In genomic region chr7:24901842-24902241, GRCm38 (mm10) we compare ENCODE assay signal across 9 mouse cellular contexts. TPM values are rescaled to one million over a fixed set of nuclear protein-coding genes. Genes with fewer than 3 reads are reported as not detected.
DNase-seq lines count a peak whose midpoint lies in the region; ATAC-seq lines count a peak whose summit lies in the region.
"Had no signal": no experiment of that assay in that cellular context is flagged by ENCODE, and none has a peak within 500 bp of the region (broad histone marks: within the 10 kb centered on the region; RNA-seq: fewer than 3 reads in every experiment).

No protein-coding gene starts in this region.

- peak overlapping the region; percentile 91 for H3K27ac ChIP-seq in liver, embryonic 13.5 days
- peak overlapping the region; percentile 93; the same call in 1 of the 2 replicates for H3K27ac ChIP-seq in stomach, embryonic 16.5 days (ENCODE audit: low read length)

- no peaks in the 10 kb centered on the region for H3K27me3 ChIP-seq in liver, embryonic 13.5 days
- no peaks in the 10 kb centered on the region for H3K27me3 ChIP-seq in stomach, embryonic 16.5 days (ENCODE audit: control insufficient read depth, insufficient read depth, low read length)

- H3K4me3 ChIP-seq in liver, embryonic 13.5 days (replicated peaks): peak overlapping the region; percentile 78; the same call in 1 of the 2 replicates
- H3K4me3 ChIP-seq in stomach, embryonic 16.5 days (replicated peaks; ENCODE audit: low read length): no peak overlapping the region

- H3K9ac ChIP-seq in liver, embryonic 13.5 days: peak overlapping the region; percentile 80
- peak overlapping the region; percentile 90; the same call in 1 of the 2 replicates for H3K9ac ChIP-seq in stomach, embryonic 16.5 days (ENCODE audit: low read length)

- H3K4me2 ChIP-seq in liver, embryonic 13.5 days: peak overlapping the region; percentile 93
- H3K4me2 ChIP-seq in stomach, embryonic 16.5 days (ENCODE audit: low read depth, low read length): peak overlapping the region; percentile 91; the same call in 1 of the 2 replicates

- peaks cover 6% of the 10 kb centered on the region; the same call in 1 of the 2 replicates for H3K36me3 ChIP-seq in liver, embryonic 13.5 days
- no peaks in the 10 kb centered on the region for H3K36me3 ChIP-seq in stomach, embryonic 16.5 days (ENCODE audit: control insufficient read depth, insufficient read depth, low read length)

- ATAC-seq in liver, embryonic 13.5 days (ENCODE audit: low read depth): no peak
- ATAC-seq in stomach, embryonic 16.5 days (ENCODE audit: insufficient read depth, low FRiP score): no peak

- no peaks in the 10 kb centered on the region for H3K9me3 ChIP-seq in liver, embryonic 13.5 days (replicated peaks)
- H3K9me3 ChIP-seq in stomach, embryonic 16.5 days (replicated peaks; ENCODE audit: control insufficient read depth, low read length): no peaks in the 10 kb centered on the region

- peak; percentile 95 for DNase-seq in heart, adult 11 months
- no peak for DNase-seq in heart, adult 8-10 months (ENCODE audit: low spot score)
- peak; percentile 25 for DNase-seq in spleen, adult 12 weeks (ENCODE audit: low spot score)
- no peak for DNase-seq in spleen, postnatal 14 days (ENCODE audit: low spot score in 2 of 2)
- DNase-seq in liver, embryonic 13.5 days: no peak
- no peak for DNase-seq in adrenal gland, adult 2 months
- no peak for DNase-seq in layer of hippocampus, postnatal 25 days (ENCODE audit: extremely low spot score in 1 of 2, low spot score in 1 of 2)

- peaks cover 63% of the 10 kb centered on the region for H3K4me1 ChIP-seq in liver, embryonic 13.5 days (replicated peaks)
- peaks cover 31% of the 10 kb centered on the region for H3K4me1 ChIP-seq in stomach, embryonic 16.5 days (ENCODE audit: control insufficient read depth, insufficient read depth, low read length)

- WGBS in liver, embryonic 13.5 days (ENCODE audit: insufficient replicate concordance): 13% methylated on average over 1 of the region's 1 CpGs
- WGBS in stomach, embryonic 16.5 days: 47% methylated on average over 1 of the region's 1 CpGs

RNA-seq across cellular contexts. Expression of gene Arhgef1, which starts 0.9 kb away (rescaled TPM):
- 10 to 100 TPM; 31.8 to 45.5 (median 43.8) TPM for total RNA-seq in heart, adult 8-10 months (2022)
- 44.3 and 48.2 TPM in 2 replicates for polyA plus RNA-seq in liver, embryonic 13.5 days (2015; fragmentation: Nextera tagmentation; extraction: Ambion mirVana)
- 67.2 and 73.5 TPM in 2 replicates for polyA plus RNA-seq in stomach, embryonic 16.5 days (2015; fragmentation: Nextera tagmentation; extraction: Ambion mirVana)
- total RNA-seq in adrenal gland, adult 2 months (2021): 10 to 100 TPM; 71.4 to 79.3 TPM
- 195 and 229 TPM in 2 replicates for polyA plus RNA-seq in adrenal gland, adult 2 months (2012; rRNA removed)
- total RNA-seq in layer of hippocampus, postnatal 25 days (2021): 10 to 100 TPM; 57.9 to 98.4 TPM

RNA-seq across cellular contexts. Expression of gene Cd79a, which starts 4.7 kb away (rescaled TPM):
- total RNA-seq in heart, adult 8-10 months (2022): 1 to 10 TPM in 1 of 4 experiments, under 1 TPM in 3; 0.35 to 2.1 (median 0.66) TPM
- polyA plus RNA-seq in liver, embryonic 13.5 days (2015; fragmentation: Nextera tagmentation; extraction: Ambion mirVana): 0.51 and 0.61 TPM in 2 replicates
- polyA plus RNA-seq in stomach, embryonic 16.5 days (2015; fragmentation: Nextera tagmentation; extraction: Ambion mirVana): 2.0 and 2.3 TPM in 2 replicates
- under 1 TPM; 0.46 to 0.86 TPM for total RNA-seq in adrenal gland, adult 2 months (2021)
- polyA plus RNA-seq in adrenal gland, adult 2 months (2012; rRNA removed): 2.2 and 3.1 TPM in 2 replicates
- total RNA-seq in layer of hippocampus, postnatal 25 days (2021): under 1 TPM in 1 of 2 experiments, not detected in 1; 0.42 TPM

RNA-seq across cellular contexts. Expression of gene Rps19, which starts 17.7 kb away (rescaled TPM):
- 100 to 1,000 TPM; 468 to 567 (median 530) TPM for total RNA-seq in heart, adult 8-10 months (2022)
- 1,483 and 1,612 TPM in 2 replicates for polyA plus RNA-seq in liver, embryonic 13.5 days (2015; fragmentation: Nextera tagmentation; extraction: Ambion mirVana)
- polyA plus RNA-seq in stomach, embryonic 16.5 days (2015; fragmentation: Nextera tagmentation; extraction: Ambion mirVana): 2,107 and 2,375 TPM in 2 replicates
- total RNA-seq in adrenal gland, adult 2 months (2021): 1,000 to 10,000 TPM in 1 of 2 experiments, 100 to 1,000 TPM in 1; 601 to 1,035 TPM
- polyA plus RNA-seq in adrenal gland, adult 2 months (2012; rRNA removed): 230 TPM in 2 replicates
- total RNA-seq in layer of hippocampus, postnatal 25 days (2021): 100 to 1,000 TPM; 446 to 548 TPM

RNA-seq across cellular contexts. Expression of gene Dmrtc2, which starts 32.0 kb away (rescaled TPM):
- not detected for total RNA-seq in heart, adult 8-10 months (2022)
- not detected in 2 replicates for polyA plus RNA-seq in liver, embryonic 13.5 days (2015; fragmentation: Nextera tagmentation; extraction: Ambion mirVana)
- not detected in 2 replicates for polyA plus RNA-seq in stomach, embryonic 16.5 days (2015; fragmentation: Nextera tagmentation; extraction: Ambion mirVana)
- not detected for total RNA-seq in adrenal gland, adult 2 months (2021)
- polyA plus RNA-seq in adrenal gland, adult 2 months (2012; rRNA removed): not detected in 2 replicates
- total RNA-seq in layer of hippocampus, postnatal 25 days (2021): not detected
- total RNA-seq: left cerebral cortex, postnatal 36 days had no signal

RNA-seq across cellular contexts. Expression of gene Lypd4, which starts 32.1 kb away (rescaled TPM):
- not detected for total RNA-seq in heart, adult 8-10 months (2022)
- polyA plus RNA-seq in liver, embryonic 13.5 days (2015; fragmentation: Nextera tagmentation; extraction: Ambion mirVana): not detected in 2 replicates
- polyA plus RNA-seq in stomach, embryonic 16.5 days (2015; fragmentation: Nextera tagmentation; extraction: Ambion mirVana): not detected in 2 replicates
- total RNA-seq in adrenal gland, adult 2 months (2021): not detected
- not detected in 2 replicates for polyA plus RNA-seq in adrenal gland, adult 2 months (2012; rRNA removed)
- not detected for total RNA-seq in layer of hippocampus, postnatal 25 days (2021)
- total RNA-seq: left cerebral cortex, postnatal 36 days had no signal

Comparison
In these comparisons a context has a peak if more than half of its experiments do, and no peak if none do; other contexts are left out.
1. DNase-seq: peak in heart, adult 11 months (single experiment) and spleen, adult 12 weeks (single experiment); none in heart, adult 8-10 months (single experiment), spleen, postnatal 14 days (0 of 2), liver, embryonic 13.5 days (single experiment), adrenal gland, adult 2 months (single experiment) and layer of hippocampus, postnatal 25 days (0 of 2).